Mouse (Mus musculus) stomach, postnatal 0 days (tissue): ENCODE results near the gene Adamts9.

Experiments used
- CTCF ChIP-seq: IDR thresholded peaks from 2 replicates; pipeline ENCODE4 v1.5.1; 2016; ENCODE audit warnings: antibody characterized with exemption, low read depth, mild to moderate bottlenecking, moderate library complexity
- EP300 ChIP-seq: optimal IDR thresholded peaks from 2 replicates; pipeline ENCODE3; 2016; ENCODE audit warnings: antibody characterized with exemption

DNA sequence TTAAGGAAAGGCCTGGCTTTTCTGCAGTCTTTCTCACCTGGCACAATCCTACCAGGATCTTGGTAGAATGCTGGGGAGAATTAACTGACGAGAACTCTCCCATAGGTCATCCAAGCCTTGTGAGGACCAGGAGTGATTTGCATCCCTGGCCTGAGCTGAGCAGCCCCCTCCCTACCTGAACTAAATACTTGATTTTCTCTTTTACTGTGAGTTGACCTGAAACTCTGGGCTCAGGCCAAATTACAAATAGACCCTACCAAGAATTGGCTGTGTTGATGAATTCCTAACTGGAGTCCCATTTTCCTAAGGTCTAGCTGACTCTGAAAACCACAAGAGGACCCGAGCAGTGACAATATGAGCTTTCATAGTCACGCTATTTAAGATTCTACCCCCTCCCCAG is 25.4 kb upstream of the Adamts9 start:
- no peak for TF ChIP-seq CTCF
- TF ChIP-seq EP300, result no peak
